Mouse (Mus musculus): ENCODE measurements around the gene Taf8. TPM values are rescaled to one million over a fixed set of nuclear protein-coding genes. Genes with fewer than 3 reads are reported as not detected.

The Taf8 gene
- polyA plus RNA-seq, 1 experiment from 2014 or later, result 9.2 TPM

DNA sequence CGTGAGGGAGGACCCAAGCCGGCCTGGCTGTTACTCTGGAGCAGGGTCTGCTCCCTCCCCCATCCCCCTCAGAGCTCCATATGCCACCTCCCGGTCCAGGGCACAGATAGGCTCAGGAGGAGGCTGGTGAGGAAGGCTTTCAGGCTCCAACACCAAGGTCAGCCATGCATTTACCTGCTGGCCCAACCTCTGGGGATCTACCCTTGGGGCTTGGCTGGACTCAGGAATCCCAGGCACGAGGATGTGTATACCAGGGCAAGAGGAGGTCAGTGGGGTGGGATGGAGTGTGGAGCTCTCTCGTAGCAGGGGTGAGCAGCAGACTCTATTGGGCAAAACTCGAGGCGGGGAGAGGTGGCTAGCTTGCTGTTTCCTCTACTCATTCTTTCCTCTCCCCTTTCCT, 49.2 kb downstream of the Taf8 start:
- WGBS, result 45% methylated on average over 7 of the region's 7 CpGs
- Histone ChIP-seq H3K9me3 (ENCODE audit: control insufficient read depth) (no peaks in the 10 kb centered on the region), H3K4me1 (replicated peaks; ENCODE audit: control insufficient read depth, insufficient read depth, low read length) (peaks cover 27% of the 10 kb centered on the region; the same call in 1 of the 2 replicates), H3K4me2 (replicated peaks; ENCODE audit: low read depth) (no peak overlapping the region), H3K4me3 (ENCODE audit: low read depth, low read length) (no peak overlapping the region), H3K36me3 (ENCODE audit: control insufficient read depth, insufficient read depth) (peaks cover 4% of the 10 kb centered on the region; the same call in 1 of the 2 replicates), H3K9ac (ENCODE audit: low read depth, low read length) (no peak overlapping the region), H3K27me3 (replicated peaks; ENCODE audit: control insufficient read depth, insufficient read depth, low read length) (no peaks in the 10 kb centered on the region), H3K27ac (ENCODE audit: low read depth, low read length) (no peak overlapping the region)
- ATAC-seq, result no peak
- no peak for TF ChIP-seq CTCF (IDR thresholded peaks at IDR 0.05; ENCODE audit: low read depth)

DNA sequence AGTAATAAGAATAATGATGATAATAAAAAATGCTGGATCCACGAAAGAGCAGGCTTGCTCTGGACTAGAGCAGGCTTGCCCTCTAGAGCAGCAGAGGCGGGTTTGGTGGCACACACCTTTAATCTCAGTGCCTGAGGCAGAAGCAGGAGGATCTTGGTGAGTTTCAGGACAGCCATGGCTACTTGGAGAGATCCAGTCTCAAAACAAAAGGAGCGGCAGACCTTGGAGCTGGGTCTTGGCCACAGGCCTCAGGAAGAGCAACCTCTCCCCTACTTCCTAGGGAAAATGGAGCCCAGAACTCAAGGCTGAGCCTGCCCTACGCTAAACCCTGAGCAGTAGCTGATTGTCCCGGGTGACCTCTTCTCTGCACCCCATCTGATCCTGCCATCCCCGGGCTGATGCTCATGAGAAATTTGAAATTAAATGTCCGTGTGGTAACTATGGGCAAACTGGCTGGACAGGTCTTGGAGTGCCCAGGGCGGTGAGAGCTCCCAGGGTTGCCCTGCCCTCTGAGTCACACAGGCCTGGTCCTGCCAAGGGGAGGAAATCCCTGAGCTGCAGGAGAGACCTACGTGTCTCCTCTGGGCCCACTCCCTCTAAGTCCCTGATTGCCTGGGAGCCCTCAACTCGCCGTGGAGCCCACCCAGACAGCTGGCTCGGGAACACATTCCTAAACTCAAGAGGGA, 51.1 kb downstream of the Taf8 start:
- no peak for TF ChIP-seq CTCF (IDR thresholded peaks at IDR 0.05; ENCODE audit: low read depth)
- WGBS, result 48% methylated on average over 12 of the region's 12 CpGs
- no peak overlapping the region for H3K9ac ChIP-seq (ENCODE audit: low read depth, low read length)
- no peak overlapping the region for H3K4me3 ChIP-seq (ENCODE audit: low read depth, low read length)
- H3K9me3 ChIP-seq (ENCODE audit: control insufficient read depth), result no peaks in the 10 kb centered on the region
- H3K36me3 ChIP-seq (ENCODE audit: control insufficient read depth, insufficient read depth), result peaks cover 9% of the 10 kb centered on the region; the same call in 1 of the 2 replicates
- no peaks in the 10 kb centered on the region for H3K27me3 ChIP-seq (replicated peaks; ENCODE audit: control insufficient read depth, insufficient read depth, low read length)
- no peak overlapping the region for H3K4me2 ChIP-seq (replicated peaks; ENCODE audit: low read depth)
- peaks cover 27% of the 10 kb centered on the region; the same call in 1 of the 2 replicates for H3K4me1 ChIP-seq (replicated peaks; ENCODE audit: control insufficient read depth, insufficient read depth, low read length)
- no peak for ATAC-seq
- H3K27ac ChIP-seq (ENCODE audit: low read depth, low read length), result no peak overlapping the region

DNA sequence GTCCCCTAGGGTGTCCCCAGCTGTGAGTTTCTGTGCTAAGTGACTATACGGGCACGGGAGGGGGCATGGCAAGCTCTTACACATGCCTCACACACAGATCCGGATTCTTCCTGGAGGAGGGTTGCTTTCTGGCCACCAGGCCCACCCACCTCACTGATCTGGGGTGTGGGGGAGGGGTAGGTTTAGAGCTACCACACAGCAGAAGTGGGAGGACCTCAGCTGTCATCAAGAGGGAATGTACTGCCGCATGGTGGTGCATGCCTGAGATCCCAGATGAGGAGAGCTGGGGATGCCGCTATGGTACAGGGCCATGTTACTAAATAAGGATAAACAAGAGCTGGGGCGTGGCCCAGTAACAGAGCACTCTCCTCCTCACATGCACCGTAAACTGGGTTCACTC, 51.9 kb downstream of the Taf8 start:
- no peak for ATAC-seq

DNA sequence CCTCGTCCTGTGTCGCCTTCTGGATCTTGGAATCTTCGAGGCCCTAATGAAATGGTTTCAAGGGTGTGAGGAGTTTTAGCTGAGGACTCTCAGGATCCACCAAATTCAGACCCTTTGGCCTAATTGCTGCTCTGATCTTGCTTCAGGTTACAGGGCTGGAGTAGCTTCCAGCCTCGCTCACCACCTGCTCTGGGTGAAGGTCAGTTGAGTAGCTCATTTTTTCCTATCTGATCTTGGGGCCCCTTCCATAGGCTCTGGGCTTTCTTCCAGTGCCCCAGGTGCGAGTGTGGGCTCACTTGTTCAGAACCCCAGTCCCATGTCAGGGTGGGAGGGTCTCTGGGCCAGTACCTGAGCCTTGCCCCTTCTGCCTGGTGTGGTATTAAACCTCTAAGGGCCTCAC, 52.7 kb downstream of the Taf8 start:
- TF ChIP-seq CTCF (IDR thresholded peaks at IDR 0.05; ENCODE audit: low read depth), result no peak
- peaks cover 9% of the 10 kb centered on the region; the same call in 1 of the 2 replicates for H3K36me3 ChIP-seq (ENCODE audit: control insufficient read depth, insufficient read depth)
- ATAC-seq, result peak; percentile 49
- no peak overlapping the region for H3K4me3 ChIP-seq (ENCODE audit: low read depth, low read length)
- peaks cover 26% of the 10 kb centered on the region for H3K4me1 ChIP-seq (replicated peaks; ENCODE audit: control insufficient read depth, insufficient read depth, low read length)
- H3K27ac ChIP-seq (ENCODE audit: low read depth, low read length), result peak overlapping the region; percentile 92
- 0 out of 2 replicates have a peak overlapping the region, but pooled peaks have one; percentile 34 for H3K9ac ChIP-seq (ENCODE audit: low read depth, low read length)
- no peaks in the 10 kb centered on the region for H3K27me3 ChIP-seq (replicated peaks; ENCODE audit: control insufficient read depth, insufficient read depth, low read length)
- 41% methylated on average over 5 of the region's 5 CpGs for WGBS
- H3K9me3 ChIP-seq (ENCODE audit: control insufficient read depth), result no peaks in the 10 kb centered on the region
- peak overlapping the region; percentile 17 for H3K4me2 ChIP-seq (replicated peaks; ENCODE audit: low read depth)

More for the DNA sequence above, 51.9 kb downstream of the Taf8 start:
- peaks cover 27% of the 10 kb centered on the region for H3K4me1 ChIP-seq (replicated peaks; ENCODE audit: control insufficient read depth, insufficient read depth, low read length)
- H3K9me3 ChIP-seq (ENCODE audit: control insufficient read depth), result no peaks in the 10 kb centered on the region
- H3K9ac ChIP-seq (ENCODE audit: low read depth, low read length), result no peak overlapping the region
- H3K27me3 ChIP-seq (replicated peaks; ENCODE audit: control insufficient read depth, insufficient read depth, low read length), result no peaks in the 10 kb centered on the region
- H3K4me3 ChIP-seq (ENCODE audit: low read depth, low read length), result no peak overlapping the region
- H3K36me3 ChIP-seq (ENCODE audit: control insufficient read depth, insufficient read depth), result peaks cover 9% of the 10 kb centered on the region; the same call in 1 of the 2 replicates
- 28% methylated on average over 7 of the region's 7 CpGs for WGBS
- H3K4me2 ChIP-seq (replicated peaks; ENCODE audit: low read depth), result no peak overlapping the region
- TF ChIP-seq CTCF (IDR thresholded peaks at IDR 0.05; ENCODE audit: low read depth), result peak; percentile 42
- peak overlapping the region; percentile 92; the same call in 1 of the 2 replicates for H3K27ac ChIP-seq (ENCODE audit: low read depth, low read length)

DNA sequence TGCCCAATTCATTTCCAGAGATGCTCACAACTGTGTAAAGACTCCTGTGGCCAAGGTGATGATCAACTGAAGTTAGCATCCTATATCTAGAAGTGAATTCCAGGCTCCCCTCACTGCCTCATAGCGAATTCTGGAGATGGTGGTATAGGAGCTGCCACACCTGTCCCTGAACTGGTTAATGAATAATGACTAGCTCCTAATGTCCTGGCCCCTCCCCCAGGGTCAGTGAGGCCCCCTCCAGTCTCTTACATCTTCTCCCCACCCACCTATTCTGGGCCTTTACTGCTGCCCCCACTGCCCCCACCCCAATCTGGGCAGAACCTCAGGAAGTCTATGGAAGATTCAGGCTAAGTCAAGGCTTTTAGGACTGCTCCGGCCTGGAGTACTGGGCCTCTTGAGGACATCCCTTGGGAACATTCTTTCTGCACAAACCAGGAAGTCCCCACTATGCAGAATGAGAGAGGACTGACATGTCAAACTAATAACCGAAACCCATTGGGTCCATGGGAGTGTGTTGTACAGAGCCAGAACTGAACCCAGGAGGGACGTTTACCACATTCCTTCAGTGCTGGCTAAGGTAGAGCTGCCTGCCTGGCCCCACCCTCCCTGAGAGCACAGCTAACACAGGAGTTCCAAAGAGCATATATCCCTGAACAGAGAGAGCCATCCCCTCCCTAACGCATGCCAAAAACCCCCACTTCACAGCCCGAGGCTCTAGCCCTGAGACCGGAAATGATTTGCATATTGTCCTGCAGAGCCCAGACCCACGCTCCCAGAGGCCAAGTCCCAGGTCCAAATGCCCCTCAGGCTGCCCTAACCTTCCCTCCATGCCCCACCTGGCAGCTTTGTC, 53.3 kb downstream of the Taf8 start:
- TF ChIP-seq CTCF (IDR thresholded peaks at IDR 0.05; ENCODE audit: low read depth), result no peak
- peak; percentile 75 for ATAC-seq
- 0 out of 2 replicates have a peak overlapping the region, but pooled peaks have one; percentile 34 for H3K9ac ChIP-seq (ENCODE audit: low read depth, low read length)
- H3K4me2 ChIP-seq (replicated peaks; ENCODE audit: low read depth), result peak overlapping the region; percentile 17
- 15% methylated on average over 8 of the region's 8 CpGs for WGBS
- H3K4me1 ChIP-seq (replicated peaks; ENCODE audit: control insufficient read depth, insufficient read depth, low read length), result peaks cover 24% of the 10 kb centered on the region
- H3K4me3 ChIP-seq (ENCODE audit: low read depth, low read length), result no peak overlapping the region
- no peaks in the 10 kb centered on the region for H3K9me3 ChIP-seq (ENCODE audit: control insufficient read depth)
- peaks cover 7% of the 10 kb centered on the region; the same call in 1 of the 2 replicates for H3K36me3 ChIP-seq (ENCODE audit: control insufficient read depth, insufficient read depth)
- H3K27ac ChIP-seq (ENCODE audit: low read depth, low read length), result peak overlapping the region; percentile 92
- no peaks in the 10 kb centered on the region for H3K27me3 ChIP-seq (replicated peaks; ENCODE audit: control insufficient read depth, insufficient read depth, low read length)

DNA sequence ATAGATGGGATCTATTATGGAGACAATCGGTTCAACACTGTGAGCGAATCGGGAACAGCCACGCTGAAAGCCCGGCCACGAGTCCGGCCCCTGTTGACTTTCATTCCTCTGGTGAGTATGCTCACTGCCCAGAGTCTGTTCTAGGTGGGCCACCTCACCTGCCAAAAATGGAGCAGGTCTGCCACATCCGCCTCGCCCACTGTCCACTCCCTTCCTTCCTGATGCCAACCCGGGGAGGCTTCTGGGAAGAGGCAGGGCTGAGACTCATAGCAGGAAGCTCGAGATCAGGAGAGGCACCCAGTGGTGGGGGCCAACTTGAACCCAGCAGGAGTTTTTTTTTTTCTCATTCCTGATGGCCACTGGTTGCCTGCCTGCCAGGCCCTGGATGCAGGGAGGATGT, 55.5 kb downstream of the Taf8 start:
- H3K36me3 ChIP-seq (ENCODE audit: control insufficient read depth, insufficient read depth), result peaks cover 5% of the 10 kb centered on the region; the same call in 1 of the 2 replicates
- no peak for ATAC-seq
- H3K9ac ChIP-seq (ENCODE audit: low read depth, low read length), result no peak overlapping the region
- WGBS, result 64% methylated on average over 11 of the region's 11 CpGs
- no peak overlapping the region for H3K4me2 ChIP-seq (replicated peaks; ENCODE audit: low read depth)
- no peaks in the 10 kb centered on the region for H3K27me3 ChIP-seq (replicated peaks; ENCODE audit: control insufficient read depth, insufficient read depth, low read length)
- no peak overlapping the region for H3K27ac ChIP-seq (ENCODE audit: low read depth, low read length)
- H3K9me3 ChIP-seq (ENCODE audit: control insufficient read depth), result no peaks in the 10 kb centered on the region
- H3K4me3 ChIP-seq (ENCODE audit: low read depth, low read length), result no peak overlapping the region
- peaks cover 26% of the 10 kb centered on the region for H3K4me1 ChIP-seq (replicated peaks; ENCODE audit: control insufficient read depth, insufficient read depth, low read length)
- no peak for TF ChIP-seq CTCF (IDR thresholded peaks at IDR 0.05; ENCODE audit: low read depth)
